Mouse (Mus musculus) stomach, embryonic 16.5 days (tissue): ENCODE results near the gene Lrig1. TPM values are rescaled to one million over a fixed set of nuclear protein-coding genes. Genes with fewer than 3 reads are reported as not detected.

Experiments
- ATAC-seq: fragments of 200-750 bp; cut with Nextera tagmentation; 2 replicates; pipeline ENCODE4 v1.8.0; 2017; ENCODE audit warnings: moderate number of reproducible peaks, moderate TSS enrichment; ENCODE audit not compliant: insufficient read depth, low FRiP score
- H3K27ac ChIP-seq: fragments of 300-500 bp; sonication (generic); 2 replicates; pipeline ENCODE4 v1.5.1; 2014; ENCODE audit warnings: low read length
- H3K27me3 ChIP-seq: fragments of 300-500 bp; sonication (generic); 2 replicates; pipeline ENCODE4 v1.6.1; 2014; ENCODE audit warnings: low read length, control low read depth, mixed read lengths; ENCODE audit not compliant: control insufficient read depth, insufficient read depth
- H3K36me3 ChIP-seq: fragments of 300-500 bp; sonication (generic); 2 replicates; pipeline ENCODE4 v1.6.1; 2014; ENCODE audit warnings: low read length; ENCODE audit not compliant: control insufficient read depth, insufficient read depth
- H3K4me1 ChIP-seq: fragments of 300-500 bp; sonication (generic); 2 replicates; pipeline ENCODE4 v1.6.1; 2014; ENCODE audit warnings: low read length, control low read depth, mixed read lengths; ENCODE audit not compliant: control insufficient read depth, insufficient read depth
- H3K4me2 ChIP-seq: fragments of 300-500 bp; sonication (generic); 2 replicates; pipeline ENCODE4 v1.6.1; 2014; ENCODE audit warnings: low read depth, low read length, mixed read lengths
- H3K4me3 ChIP-seq: fragments of 300-500 bp; sonication (generic); replicated peaks from 2 replicates; pipeline ENCODE4 v1.5.1; 2014; ENCODE audit warnings: mild to moderate bottlenecking, low read length
- H3K9ac ChIP-seq: fragments of 300-500 bp; sonication (generic); 2 replicates; pipeline ENCODE4 v1.6.1; 2014; ENCODE audit warnings: low read length
- H3K9me3 ChIP-seq: fragments of 300-500 bp; sonication (generic); replicated peaks from 2 replicates; pipeline ENCODE4 v1.6.1; 2016; ENCODE audit warnings: low read length, control low read depth; ENCODE audit not compliant: control insufficient read depth
- WGBS: fragments of 180-500 bp; shearing (Covaris S2); extraction: QIAGEN DNeasy Blood & Tissue Kit; methylation state at CpG from one replicate; pipeline ENCODE4 v1.1.7; 2014; 5-methylcytosine and 5-hydroxymethylcytosine counted together
- polyA plus RNA-seq: library from polyadenylated mRNA; unstranded; fragments of >200 nt; fragmentation: Nextera tagmentation; extraction: Ambion mirVana; gene quantifications from 2 replicates; pipeline ENCODE4 v1.2.1, GENCODE M21; 2015

Lrig1 gene
- polyA plus RNA-seq, 1 experiment from 2014 or later, result 18.3 TPM

- no peak for ATAC-seq
- Histone ChIP-seq H3K9me3 (no peaks in the 10 kb centered on the region), H3K9ac (no peak overlapping the region), H3K27me3 (no peaks in the 10 kb centered on the region), H3K36me3 (peaks cover 22% of the 10 kb centered on the region), H3K4me2 (no peak overlapping the region), H3K4me1 (peaks cover 13% of the 10 kb centered on the region), H3K4me3 (no peak overlapping the region), H3K27ac (no peak overlapping the region)
- WGBS, result 66% methylated on average over 2 of the region's 2 CpGs
Observed at GRCm38 (mm10) chr6:94626807-94627206, 73.2 kb downstream of the Lrig1 start.

- 46% methylated on average over 5 of the region's 5 CpGs for WGBS
Observed at GRCm38 (mm10) chr6:94625896-94626295, 74.1 kb downstream of the Lrig1 start.

GRCm38 (mm10) chr6:94624543-94624942 lies 75.4 kb downstream of the Lrig1 start:
- no peak overlapping the region for H3K9ac ChIP-seq
- H3K4me3 ChIP-seq, result no peak overlapping the region
- no peaks in the 10 kb centered on the region for H3K9me3 ChIP-seq
- no peaks in the 10 kb centered on the region for H3K27me3 ChIP-seq
- 91% methylated on average over 5 of the region's 5 CpGs for WGBS
- peaks cover 27% of the 10 kb centered on the region for H3K36me3 ChIP-seq
- H3K27ac ChIP-seq, result no peak overlapping the region
- no peak for ATAC-seq
- no peak overlapping the region for H3K4me2 ChIP-seq
- peaks cover 6% of the 10 kb centered on the region for H3K4me1 ChIP-seq

More at GRCm38 (mm10) chr6:94625896-94626295, 74.1 kb downstream of the Lrig1 start:
- Histone ChIP-seq H3K27ac (no peak overlapping the region), H3K9me3 (no peaks in the 10 kb centered on the region), H3K4me2 (no peak overlapping the region), H3K4me3 (no peak overlapping the region), H3K27me3 (no peaks in the 10 kb centered on the region), H3K36me3 (peaks cover 22% of the 10 kb centered on the region), H3K4me1 (peaks cover 6% of the 10 kb centered on the region), H3K9ac (no peak overlapping the region)
- no peak for ATAC-seq

- H3K4me2 ChIP-seq, result no peak overlapping the region
- ATAC-seq, result peak; percentile 45; the same call in 1 of the 2 replicates
- no peak overlapping the region for H3K9ac ChIP-seq
- H3K27ac ChIP-seq, result no peak overlapping the region
- H3K4me3 ChIP-seq, result no peak overlapping the region
- 76% methylated on average over 4 of the region's 4 CpGs for WGBS
- H3K36me3 ChIP-seq, result peaks cover 27% of the 10 kb centered on the region
- no peaks in the 10 kb centered on the region for H3K9me3 ChIP-seq
- no peaks in the 10 kb centered on the region for H3K27me3 ChIP-seq
- H3K4me1 ChIP-seq, result no peaks in the 10 kb centered on the region; the same call in 1 of the 2 replicates
Observed at GRCm38 (mm10) chr6:94622983-94623382, 77.0 kb downstream of the Lrig1 start.

GRCm38 (mm10) chr6:94620801-94621301 lies 79.1 kb downstream of the Lrig1 start:
- Histone ChIP-seq H3K4me1 (no peaks in the 10 kb centered on the region; the same call in 1 of the 2 replicates), H3K36me3 (peaks cover 33% of the 10 kb centered on the region; the same call in 1 of the 2 replicates), H3K27ac (no peak overlapping the region), H3K27me3 (no peaks in the 10 kb centered on the region), H3K9me3 (no peaks in the 10 kb centered on the region), H3K4me3 (no peak overlapping the region), H3K4me2 (no peak overlapping the region), H3K9ac (no peak overlapping the region)
- WGBS, result 77% methylated on average over 9 of the region's 9 CpGs
- no peak for ATAC-seq

GRCm38 (mm10) chr6:94620287-94620686 lies 79.7 kb downstream of the Lrig1 start:
- Histone ChIP-seq H3K27ac (no peak overlapping the region), H3K4me1 (no peaks in the 10 kb centered on the region), H3K4me3 (no peak overlapping the region), H3K27me3 (no peaks in the 10 kb centered on the region), H3K36me3 (peaks cover 38% of the 10 kb centered on the region; the same call in 1 of the 2 replicates), H3K9me3 (no peaks in the 10 kb centered on the region), H3K9ac (no peak overlapping the region), H3K4me2 (no peak overlapping the region)
- 80% methylated on average over 6 of the region's 6 CpGs for WGBS
- no peak for ATAC-seq

GRCm38 (mm10) chr6:94618671-94619070 lies 81.3 kb downstream of the Lrig1 start:
- ATAC-seq, result no peak
- Histone ChIP-seq H3K27me3 (no peaks in the 10 kb centered on the region), H3K4me3 (no peak overlapping the region), H3K9ac (no peak overlapping the region), H3K4me2 (no peak overlapping the region), H3K4me1 (no peaks in the 10 kb centered on the region), H3K36me3 (peaks cover 28% of the 10 kb centered on the region), H3K27ac (no peak overlapping the region), H3K9me3 (no peaks in the 10 kb centered on the region)
- WGBS, result 75% methylated on average over 5 of the region's 5 CpGs

GRCm38 (mm10) chr6:94615936-94616335 lies 84.0 kb downstream of the Lrig1 start:
- Histone ChIP-seq H3K36me3 (peaks cover 34% of the 10 kb centered on the region), H3K4me3 (no peak overlapping the region), H3K4me2 (no peak overlapping the region), H3K9me3 (no peaks in the 10 kb centered on the region), H3K27ac (no peak overlapping the region), H3K4me1 (no peaks in the 10 kb centered on the region), H3K27me3 (no peaks in the 10 kb centered on the region), H3K9ac (no peak overlapping the region)
- WGBS, result 57% methylated on average over 4 of the region's 4 CpGs
- ATAC-seq, result no peak

GRCm38 (mm10) chr6:94614346-94614745 lies 85.6 kb downstream of the Lrig1 start:
- H3K27ac ChIP-seq, result no peak overlapping the region
- H3K27me3 ChIP-seq, result no peaks in the 10 kb centered on the region
- peaks cover 33% of the 10 kb centered on the region for H3K36me3 ChIP-seq
- no peaks in the 10 kb centered on the region for H3K4me1 ChIP-seq
- H3K9ac ChIP-seq, result no peak overlapping the region
- no peak overlapping the region for H3K4me3 ChIP-seq
- ATAC-seq, result no peak
- no peak overlapping the region for H3K4me2 ChIP-seq
- no peaks in the 10 kb centered on the region for H3K9me3 ChIP-seq
- 91% methylated on average over 6 of the region's 6 CpGs for WGBS
